Comparison of ENCODE assay signal across 7 mouse cellular contexts in genomic region chr6:38144161-38144998, GRCm38 (mm10). TPM values are rescaled to one million over a fixed set of nuclear protein-coding genes. Genes with fewer than 3 reads are reported as not detected.
A peak's percentile ranks its signal among the peaks of the same experiment; 100 is the strongest.
DNase-seq lines count a peak whose midpoint lies in the region; ATAC-seq lines count a peak whose summit lies in the region.

No protein-coding gene starts in this region.

- 45% methylated on average over 9 of the region's 9 CpGs for WGBS in embryonic facial prominence, embryonic 12.5 days
- WGBS in liver, embryonic 16.5 days (ENCODE audit: insufficient replicate concordance), result 59% methylated on average over 9 of the region's 9 CpGs

- ATAC-seq in embryonic facial prominence, embryonic 12.5 days (ENCODE audit: insufficient number of reproducible peaks, insufficient read depth, low FRiP score, low TSS enrichment), result no peak
- ATAC-seq in liver, embryonic 16.5 days (ENCODE audit: low read depth), result peak; percentile 45; the same call in 1 of the 2 replicates

- H3K9ac ChIP-seq in embryonic facial prominence, embryonic 12.5 days, result no peak overlapping the region
- no peak overlapping the region for H3K9ac ChIP-seq in liver, embryonic 16.5 days (ENCODE audit: low read depth, low read length)

- H3K36me3 ChIP-seq in embryonic facial prominence, embryonic 12.5 days, result peaks cover 58% of the 10 kb centered on the region
- H3K36me3 ChIP-seq in liver, embryonic 16.5 days (ENCODE audit: control insufficient read depth, insufficient read depth), result no peaks in the 10 kb centered on the region

- intact Hi-C loops in heart, postnatal 36 days (cut with DNase I), result no loop called here

- H3K27me3 ChIP-seq in embryonic facial prominence, embryonic 12.5 days, result no peaks in the 10 kb centered on the region
- no peaks in the 10 kb centered on the region for H3K27me3 ChIP-seq in liver, embryonic 16.5 days (ENCODE audit: control insufficient read depth, insufficient read depth, low read depth, low read length)

- no peaks in the 10 kb centered on the region for H3K9me3 ChIP-seq in embryonic facial prominence, embryonic 12.5 days
- no peaks in the 10 kb centered on the region for H3K9me3 ChIP-seq in liver, embryonic 16.5 days (replicated peaks; ENCODE audit: control insufficient read depth, low read length)

- H3K4me1 ChIP-seq in embryonic facial prominence, embryonic 12.5 days, result peaks cover 14% of the 10 kb centered on the region
- no peaks in the 10 kb centered on the region; the same call in none of the 2 replicates for H3K4me1 ChIP-seq in liver, embryonic 16.5 days (ENCODE audit: control insufficient read depth, low read depth, low read length)

- no peak overlapping the region for H3K4me3 ChIP-seq in embryonic facial prominence, embryonic 12.5 days
- H3K4me3 ChIP-seq in liver, embryonic 16.5 days (ENCODE audit: low read depth, low read length), result no peak overlapping the region

- peak overlapping the region; percentile 50; the same call in 1 of the 2 replicates for H3K27ac ChIP-seq in embryonic facial prominence, embryonic 12.5 days
- peak overlapping the region; percentile 37; the same call in 1 of the 2 replicates for H3K27ac ChIP-seq in liver, embryonic 16.5 days (ENCODE audit: low read length)

- peak; percentile 23 for DNase-seq in R1 (ENCODE audit: low read depth, low spot score)
- peak; percentile 66 for DNase-seq in heart, postnatal 36 days
- no peak for DNase-seq in retina, postnatal 1 day
- no peak for DNase-seq in cerebellum, postnatal 36 days
- no peak for DNase-seq in spleen, adult 12 weeks (ENCODE audit: low spot score)

- no peak overlapping the region for H3K4me2 ChIP-seq in embryonic facial prominence, embryonic 12.5 days (replicated peaks)
- no peak overlapping the region for H3K4me2 ChIP-seq in liver, embryonic 16.5 days (ENCODE audit: low read depth, low read length)

RNA-seq across cellular contexts. Expression of gene Atp6v0a4, which starts 20.0 kb away (rescaled TPM):
- polyA plus RNA-seq in embryonic facial prominence, embryonic 12.5 days (2016; fragmentation: Nextera tagmentation; extraction: Ambion mirVana), result 0.22 and 0.36 TPM in 2 replicates
- total RNA-seq in heart, postnatal 36 days (2021), result 1 to 10 TPM; 1.9 to 2.1 TPM
- polyA plus RNA-seq in liver, embryonic 16.5 days (2015; fragmentation: Nextera tagmentation; extraction: Ambion mirVana), result 0.13 and 0.67 TPM in 2 replicates

RNA-seq across cellular contexts. Expression of gene Tmem213, which starts 35.3 kb away (rescaled TPM):
- 0.52 TPM in 1 of 2 replicates, not detected in the other for polyA plus RNA-seq in embryonic facial prominence, embryonic 12.5 days (2016; fragmentation: Nextera tagmentation; extraction: Ambion mirVana)
- total RNA-seq in heart, postnatal 36 days (2021), result not detected
- not detected in 2 replicates for polyA plus RNA-seq in liver, embryonic 16.5 days (2015; fragmentation: Nextera tagmentation; extraction: Ambion mirVana)

Comparison
In these comparisons a context has a peak if more than half of its experiments do, and no peak if none do; other contexts are left out.
1. DNase-seq: peak in R1 (single experiment) and heart, postnatal 36 days (2 of 2); none in retina, postnatal 1 day (single experiment), cerebellum, postnatal 36 days (0 of 2) and spleen, adult 12 weeks (single experiment).